ENCODE assay signal across 12 mouse cellular contexts in genomic region chr16:58460386-58460785, GRCm38 (mm10).
"Had no signal": no experiment of that assay in that cellular context is flagged by ENCODE, and none has a peak within 500 bp of the region (broad histone marks: within the 10 kb centered on the region; RNA-seq: fewer than 3 reads in every experiment).

No protein-coding gene starts in this region.

- H3K9ac ChIP-seq: lung, embryonic 15.5 days; midbrain, embryonic 13.5 days; neural tube, embryonic 12.5 days had no signal

- H3K4me3 ChIP-seq: layer of hippocampus, adult 2 months; limb, embryonic 10.5 days; lung, embryonic 15.5 days; megakaryocyte, embryonic 14.5 days; midbrain, embryonic 13.5 days; neural tube, embryonic 12.5 days had no signal

- H3K9me3 ChIP-seq: limb, embryonic 10.5 days; lung, embryonic 15.5 days; megakaryocyte, embryonic 14.5 days; midbrain, embryonic 13.5 days; neural tube, embryonic 12.5 days had no signal

- H3K27me3 ChIP-seq: lung, embryonic 15.5 days; megakaryocyte, embryonic 14.5 days; midbrain, embryonic 13.5 days; neural tube, embryonic 12.5 days had no signal

- ATAC-seq: midbrain, embryonic 13.5 days had no signal

- H3K27ac ChIP-seq: layer of hippocampus, adult 2 months; limb, embryonic 10.5 days; lung, embryonic 15.5 days; macrophage; midbrain, embryonic 13.5 days; neural tube, embryonic 12.5 days; stomach, postnatal 0 days had no signal

- H3K4me2 ChIP-seq: lung, embryonic 15.5 days; midbrain, embryonic 13.5 days; neural tube, embryonic 12.5 days had no signal

- H3K4me1 ChIP-seq: limb, embryonic 10.5 days; lung, embryonic 15.5 days; midbrain, embryonic 13.5 days; neural tube, embryonic 12.5 days had no signal

- DNase-seq: kidney, postnatal 10 days; kidney, postnatal 4 days; lung, postnatal 14 days; thymus, postnatal 4 days had no signal
